Mouse (Mus musculus) lung, adult 2 months (tissue): ENCODE measurements around the gene Mtch1.

Experiments used
- CTCF ChIP-seq: fragments of 200-500 bp; IDR thresholded peaks from 2 replicates; pipeline ENCODE4 v1.5.1; 2011; ENCODE audit warnings: mild to moderate bottlenecking, low read length, control low read depth; ENCODE audit not compliant: insufficient read depth
- POLR2A ChIP-seq: fragments of 200-500 bp; IDR thresholded peaks from 2 replicates; pipeline ENCODE4 v1.6.1; 2011; ENCODE audit warnings: low read depth, mild to moderate bottlenecking, control low read depth, low read length, borderline replicate concordance; ENCODE audit errors: extremely low read depth

DNA sequence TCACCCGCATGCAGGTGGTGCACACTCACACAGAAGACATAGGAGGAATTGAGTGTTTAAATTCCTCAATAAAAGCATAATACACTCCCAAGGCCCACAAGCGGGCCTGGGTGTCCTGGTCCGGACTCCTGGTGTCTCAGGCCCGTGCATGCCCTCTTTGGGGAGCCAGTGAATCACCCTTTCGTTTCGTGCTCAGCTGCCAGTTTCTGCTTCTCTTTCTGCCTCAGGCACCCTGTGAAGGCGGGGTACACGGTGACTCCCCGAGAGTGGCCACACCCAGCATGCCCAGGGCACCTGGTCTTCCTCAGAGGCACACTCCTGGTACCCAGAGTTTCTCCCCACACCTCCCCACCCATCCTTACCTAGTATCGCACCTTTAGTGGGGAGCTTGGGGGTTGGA is 28.1 kb upstream of the Mtch1 start:
- TF ChIP-seq POLR2A (no peak), CTCF (no peak)
